Mouse (Mus musculus) ES-Bruce4 (cell line): Measurements from ENCODE around the gene Luc7l3. TPM values are rescaled to one million over a fixed set of nuclear protein-coding genes. Genes with fewer than 3 reads are reported as not detected.

Experiments
- H3K27ac ChIP-seq: 2 replicates; pipeline ENCODE4 v1.5.1; 2012; ENCODE audit warnings: low read length, inconsistent platforms; ENCODE audit not compliant: insufficient read depth
- H3K27me3 ChIP-seq: 2 replicates; pipeline ENCODE4 v1.6.1; 2012; ENCODE audit warnings: mild to moderate bottlenecking, low read length, inconsistent platforms; ENCODE audit not compliant: control insufficient read depth, poor library complexity, insufficient read depth, severe bottlenecking
- H3K36me3 ChIP-seq: 2 replicates; pipeline ENCODE4 v1.6.1; 2012; ENCODE audit warnings: inconsistent platforms, mild to moderate bottlenecking, low read length, moderate library complexity; ENCODE audit not compliant: control insufficient read depth, poor library complexity, insufficient read depth, severe bottlenecking
- H3K4me1 ChIP-seq: one replicate; pipeline ENCODE4 v1.8.1; 2011; ENCODE audit warnings: low read length; ENCODE audit not compliant: control insufficient read depth, insufficient read depth
- H3K4me3 ChIP-seq: 2 replicates; pipeline ENCODE4 v1.5.1; 2011; ENCODE audit warnings: low read depth, mild to moderate bottlenecking, low read length
- H3K9ac ChIP-seq: 2 replicates; pipeline ENCODE4 v1.6.1; 2012; ENCODE audit warnings: low read depth, mild to moderate bottlenecking, inconsistent platforms; ENCODE audit not compliant: poor library complexity, severe bottlenecking
- H3K9me3 ChIP-seq: replicated peaks from 2 replicates; pipeline ENCODE4 v1.6.1; 2012; ENCODE audit warnings: mild to moderate bottlenecking, low read length, inconsistent platforms; ENCODE audit not compliant: control insufficient read depth, poor library complexity, insufficient read depth, severe bottlenecking
- CTCF ChIP-seq: IDR thresholded peaks from one replicate; pipeline ENCODE4 v1.8.1; 2011; ENCODE audit warnings: low read depth, low read length
- EP300 ChIP-seq: IDR thresholded peaks from 2 replicates; pipeline ENCODE4 v1.6.1; 2011; ENCODE audit warnings: low read depth, low read length; ENCODE audit not compliant: insufficient read depth
- POLR2A ChIP-seq: IDR thresholded peaks from one replicate; pipeline ENCODE4 v1.8.1; 2011; ENCODE audit warnings: low read length; ENCODE audit not compliant: insufficient read depth
- polyA plus RNA-seq: library from polyadenylated mRNA; stranded (reverse); fragments of >200 nt; gene quantifications from 2 replicates; pipeline ENCODE4 v1.2.4, GENCODE M21; 2011; ENCODE audit warnings: low read depth; ENCODE audit not compliant: missing spikeins, insufficient read depth, insufficient read length

Gene Luc7l3
- polyA plus RNA-seq, 1 experiment: 223 TPM

DNA sequence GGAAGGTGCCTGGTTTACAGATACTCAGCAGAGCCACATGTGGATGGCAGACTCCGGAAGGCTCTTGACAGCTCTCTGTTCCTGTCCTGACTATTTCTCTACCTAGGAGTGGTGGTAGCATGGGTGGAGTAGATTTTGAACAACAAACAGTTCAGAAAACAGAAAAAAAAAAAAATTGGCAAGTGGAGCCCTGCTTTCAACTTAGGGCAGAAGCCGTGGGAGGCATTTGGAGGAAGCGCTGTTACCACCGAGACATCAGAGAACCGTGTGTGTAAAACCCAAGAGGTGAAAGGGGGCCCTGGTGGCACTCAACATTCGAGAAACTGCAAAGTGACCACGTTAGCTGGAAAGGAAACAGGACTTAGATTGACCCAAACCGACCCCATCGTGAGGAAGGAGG, 68.6 kb downstream of the Luc7l3 start:
- no peaks in the 10 kb centered on the region for H3K36me3 ChIP-seq
- TF ChIP-seq POLR2A (no peak), CTCF (no peak), EP300 (no peak)
- H3K4me1 ChIP-seq: no peaks in the 10 kb centered on the region
- H3K9ac ChIP-seq: no peak overlapping the region
- no peak overlapping the region for H3K4me3 ChIP-seq
- H3K27ac ChIP-seq: no peak overlapping the region
- H3K9me3 ChIP-seq: 0 out of 2 replicates have a peak, but pooled peaks cover 4% of the 10 kb centered on the region
- H3K27me3 ChIP-seq: no peaks in the 10 kb centered on the region

DNA sequence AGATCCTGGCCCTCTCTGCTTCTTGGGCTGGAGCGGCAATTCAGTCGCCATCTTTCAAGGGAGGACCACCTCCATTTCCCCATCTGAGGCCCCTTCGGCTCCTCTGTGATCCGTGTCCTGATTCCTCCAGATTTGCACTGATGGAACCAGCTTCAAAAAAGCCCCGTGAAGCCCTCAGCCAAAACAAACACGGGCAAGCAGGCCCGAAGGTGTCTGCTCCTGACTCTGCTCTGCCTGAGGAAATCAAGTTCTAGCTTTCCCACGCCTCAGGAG, 75.1 kb downstream of the Luc7l3 start:
- Histone ChIP-seq H3K36me3 (no peaks in the 10 kb centered on the region), H3K4me3 (no peak overlapping the region), H3K27ac (no peak overlapping the region), H3K9ac (no peak overlapping the region), H3K9me3 (no peaks in the 10 kb centered on the region), H3K27me3 (no peaks in the 10 kb centered on the region), H3K4me1 (no peaks in the 10 kb centered on the region)
- TF ChIP-seq POLR2A (no peak), EP300 (no peak), CTCF (no peak)

- Histone ChIP-seq H3K27me3 (no peaks in the 10 kb centered on the region), H3K4me1 (no peaks in the 10 kb centered on the region), H3K4me3 (no peak within 1 kb of the TSS), H3K9ac (no peak within 1 kb of the TSS), H3K36me3 (no peaks in the 10 kb centered on the region), H3K27ac (no peak within 1 kb of the TSS), H3K9me3 (no peaks in the 10 kb centered on the region)
- no peak for TF ChIP-seq EP300
- no peak for TF ChIP-seq POLR2A
- no peak for TF ChIP-seq CTCF
These were observed 75.6 kb downstream of the Luc7l3 start, which contains the start of gene Wfikkn2 for GRCm38 (mm10) chr11:94245955-94246788. Gene Wfikkn2 (minus strand): TSS chr11:94246005.

DNA sequence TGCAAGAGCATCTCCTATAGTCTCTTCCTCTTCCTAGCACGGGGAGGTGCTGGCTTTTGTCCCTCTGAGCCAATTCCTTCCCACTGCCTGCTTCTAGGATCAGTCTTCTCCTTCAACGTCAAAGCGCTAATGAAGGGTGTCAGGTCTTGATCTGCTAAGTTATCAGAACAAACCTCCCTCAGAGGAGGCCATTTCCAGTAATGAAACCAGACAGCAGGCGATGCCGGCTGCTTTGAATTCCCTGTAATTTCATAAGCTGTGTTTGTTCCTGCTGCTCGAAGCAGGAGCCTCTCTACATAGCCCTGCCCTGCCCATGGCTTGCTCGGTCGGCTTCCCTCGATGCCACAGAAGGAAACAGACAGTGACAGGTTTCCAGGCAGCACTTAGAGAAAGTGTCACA, 77.4 kb downstream of the Luc7l3 start:
- TF ChIP-seq CTCF (no peak), POLR2A (no peak), EP300 (no peak)
- no peaks in the 10 kb centered on the region for H3K4me1 ChIP-seq
- no peaks in the 10 kb centered on the region for H3K36me3 ChIP-seq
- H3K9ac ChIP-seq: no peak overlapping the region
- no peak overlapping the region for H3K27ac ChIP-seq
- no peaks in the 10 kb centered on the region for H3K27me3 ChIP-seq
- H3K4me3 ChIP-seq: no peak overlapping the region
- no peaks in the 10 kb centered on the region for H3K9me3 ChIP-seq

DNA sequence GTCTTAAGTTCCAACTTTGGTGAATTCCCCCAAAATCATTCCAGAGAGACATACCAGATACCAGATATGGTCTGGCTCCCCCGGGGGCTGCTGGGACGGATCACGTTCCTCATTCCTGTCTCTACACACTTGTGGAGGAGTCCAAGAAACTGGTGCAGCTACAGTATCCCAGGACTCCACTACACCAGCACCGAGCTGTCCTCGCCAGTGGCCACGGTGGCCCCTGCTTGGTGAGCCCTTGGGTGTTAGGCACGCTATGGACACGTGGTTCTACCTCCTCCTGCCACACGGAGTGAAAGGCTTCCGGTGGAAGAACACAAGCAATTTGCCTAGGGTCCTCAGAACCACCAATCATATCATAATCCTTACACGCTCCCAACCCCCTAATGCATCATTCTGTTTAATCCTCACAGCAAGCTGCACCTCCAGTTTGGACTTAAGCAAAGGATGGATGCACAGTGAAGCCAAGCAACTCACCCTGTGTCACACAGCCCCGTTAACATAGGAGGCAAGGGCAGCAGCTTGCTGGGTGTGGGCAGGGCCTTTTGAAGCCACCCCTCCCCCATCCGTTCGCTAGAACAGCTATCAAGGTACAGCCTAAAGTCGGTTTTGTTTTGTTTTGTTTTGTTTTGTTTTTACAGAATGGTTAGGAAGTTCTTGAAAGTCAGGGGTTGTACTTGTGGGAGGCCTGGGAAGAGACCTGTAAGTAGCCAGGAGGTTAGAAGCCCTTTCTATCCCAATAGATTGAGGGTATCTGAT, 78.2 kb downstream of the Luc7l3 start:
- H3K4me3 ChIP-seq: no peak overlapping the region
- no peaks in the 10 kb centered on the region for H3K9me3 ChIP-seq
- no peaks in the 10 kb centered on the region for H3K27me3 ChIP-seq
- H3K9ac ChIP-seq: no peak overlapping the region
- no peaks in the 10 kb centered on the region for H3K36me3 ChIP-seq
- H3K4me1 ChIP-seq: no peaks in the 10 kb centered on the region
- TF ChIP-seq POLR2A: no peak
- no peak for TF ChIP-seq EP300
- TF ChIP-seq CTCF: no peak
- no peak overlapping the region for H3K27ac ChIP-seq

DNA sequence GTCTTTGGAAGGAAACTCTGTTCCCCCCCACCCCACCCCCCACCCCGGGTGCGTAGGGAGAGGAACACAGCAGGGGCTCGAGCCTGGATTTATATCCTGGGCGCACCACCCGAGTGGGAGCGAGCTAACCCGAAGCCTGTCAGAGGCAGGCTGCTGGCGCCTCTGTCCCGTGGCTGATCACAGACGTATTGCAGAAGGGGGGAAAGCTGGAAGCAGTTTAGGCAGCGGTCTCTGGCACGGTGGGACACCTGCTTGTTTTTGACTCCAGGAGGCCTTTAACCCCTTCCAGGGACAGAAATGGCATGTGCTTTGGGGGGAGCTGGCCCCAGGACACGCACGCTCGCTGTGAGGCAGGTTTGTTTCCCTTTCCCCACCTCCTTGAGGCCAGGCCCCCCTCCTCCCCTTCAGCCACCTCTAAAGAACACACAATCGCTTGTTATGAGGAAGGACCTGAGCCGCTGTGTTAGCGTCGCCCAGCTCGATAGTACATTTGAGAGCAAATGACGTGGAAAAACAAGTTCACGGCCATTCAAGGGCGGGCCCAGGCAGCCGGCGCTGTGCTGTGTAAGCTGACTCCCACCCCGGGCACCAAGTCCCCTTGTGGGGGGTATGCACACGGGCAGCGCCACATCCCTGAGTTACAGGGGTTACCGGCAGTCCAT, 78.9 kb downstream of the Luc7l3 start:
- H3K4me1 ChIP-seq: no peaks in the 10 kb centered on the region
- no peaks in the 10 kb centered on the region for H3K27me3 ChIP-seq
- no peaks in the 10 kb centered on the region for H3K9me3 ChIP-seq
- no peaks in the 10 kb centered on the region for H3K36me3 ChIP-seq
- no peak for TF ChIP-seq EP300
- H3K4me3 ChIP-seq: peak overlapping the region; percentile 12
- H3K27ac ChIP-seq: no peak overlapping the region
- no peak overlapping the region for H3K9ac ChIP-seq
